Mouse (Mus musculus) heart, embryonic 14.5 days (tissue): ENCODE data around the gene Hist1h2aa. TPM values are rescaled to one million over a fixed set of nuclear protein-coding genes. Genes with fewer than 3 reads are reported as not detected.
A peak's percentile ranks its signal among the peaks of the same experiment; 100 is the strongest.

Experiments
- ATAC-seq: fragments of 200-750 bp; cut with Nextera tagmentation; 2 replicates; pipeline ENCODE4 v1.8.0; 2017; ENCODE audit warnings: low read depth, moderate TSS enrichment; ENCODE audit not compliant: insufficient number of reproducible peaks, insufficient read depth, low FRiP score
- H3K27ac ChIP-seq, 2 experiments: fragments of 200-500 bp in 1 of 2; fragments of 300-500 bp in 1 of 2; sonication (generic) in 1 of 2; replicated peaks in 1 of 2; 2 replicates each; pipeline ENCODE4 v1.5.1; 2012 to 2014; ENCODE audit warnings: low read depth in 2 of 2, low read length in 2 of 2, control low read depth in 1 of 2, mild to moderate bottlenecking in 1 of 2, mixed read lengths in 1 of 2; ENCODE audit not compliant: control insufficient read depth in 1 of 2, insufficient read depth in 1 of 2
- H3K27me3 ChIP-seq: fragments of 300-500 bp; sonication (generic); 2 replicates; pipeline ENCODE4 v1.6.1; 2014; ENCODE audit warnings: mild to moderate bottlenecking, low read length, control low read depth; ENCODE audit not compliant: control insufficient read depth, insufficient read depth
- H3K36me3 ChIP-seq: fragments of 300-500 bp; sonication (generic); 2 replicates; pipeline ENCODE4 v1.6.1; 2014; ENCODE audit warnings: mild to moderate bottlenecking, control low read depth, low read length, mixed read lengths; ENCODE audit not compliant: control insufficient read depth, insufficient read depth
- H3K4me1 ChIP-seq, 2 experiments: fragments of 200-500 bp in 1 of 2; fragments of 300-500 bp in 1 of 2; sonication (generic) in 1 of 2; 2 replicates each; pipeline ENCODE4 v1.6.1; 2012 to 2014; ENCODE audit warnings: low read length in 2 of 2, control low read depth in 1 of 2, mixed read lengths in 1 of 2; ENCODE audit not compliant: control insufficient read depth in 2 of 2, insufficient read depth in 2 of 2
- H3K4me2 ChIP-seq: fragments of 300-500 bp; sonication (generic); 2 replicates; pipeline ENCODE4 v1.6.1; 2014; ENCODE audit warnings: mild to moderate bottlenecking, low read length
- H3K4me3 ChIP-seq, 2 experiments: fragments of 200-500 bp in 1 of 2; fragments of 300-500 bp in 1 of 2; sonication (generic) in 1 of 2; 2 replicates each; pipeline ENCODE4 v1.5.1; 2012 to 2014; ENCODE audit warnings: low read length in 2 of 2, mild to moderate bottlenecking in 2 of 2, control low read depth in 1 of 2, low read depth in 1 of 2, moderate library complexity in 1 of 2; ENCODE audit not compliant: control insufficient read depth in 1 of 2, insufficient read depth in 1 of 2
- H3K9ac ChIP-seq: fragments of 300-500 bp; sonication (generic); 2 replicates; pipeline ENCODE4 v1.6.1; 2014; ENCODE audit warnings: mild to moderate bottlenecking, low read length
- H3K9me3 ChIP-seq: fragments of 300-500 bp; sonication (generic); 2 replicates; pipeline ENCODE4 v1.6.1; 2016; ENCODE audit warnings: low read length, control low read depth; ENCODE audit not compliant: control insufficient read depth
- WGBS: fragments of 180-500 bp; shearing (Covaris S2); extraction: QIAGEN DNeasy Blood & Tissue Kit; methylation state at CpG from one replicate; pipeline ENCODE4 v1.1.7; 2014; 5-methylcytosine and 5-hydroxymethylcytosine counted together
- polyA plus RNA-seq: library from polyadenylated mRNA; unstranded; fragments of >200 nt; fragmentation: Nextera tagmentation; extraction: Ambion mirVana; gene quantifications from 2 replicates; pipeline ENCODE4 v1.2.1, GENCODE M21; 2014

Hist1h2aa gene
- polyA plus RNA-seq, 1 experiment from 2014 or later: not detected

DNA sequence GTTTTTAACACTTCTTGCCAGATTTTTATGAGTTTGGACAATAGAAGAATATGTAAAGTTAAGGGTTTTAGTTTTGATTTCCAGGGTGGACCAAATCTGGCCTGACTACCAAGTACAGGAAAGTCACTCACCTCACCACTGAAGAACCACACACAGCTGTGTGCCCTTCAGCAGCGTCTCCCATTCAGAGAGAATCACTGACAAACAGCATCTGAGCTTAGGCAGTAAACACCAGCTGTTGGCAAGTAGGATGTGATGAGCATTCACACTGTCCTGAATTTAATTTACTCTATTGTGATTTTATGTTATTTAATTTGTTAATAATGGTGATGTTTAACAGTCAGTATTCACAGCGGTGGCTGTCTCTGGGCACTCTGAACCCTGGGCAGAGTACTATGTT, 8.5 kb upstream of the Hist1h2aa start:
- no peak overlapping the region for H3K4me3 ChIP-seq
- no peak overlapping the region for H3K27ac ChIP-seq
- no peaks in the 10 kb centered on the region for H3K27me3 ChIP-seq
- H3K9me3 ChIP-seq: no peaks in the 10 kb centered on the region
- H3K9ac ChIP-seq: no peak overlapping the region
- WGBS: 75% methylated on average over 2 of the region's 2 CpGs
- H3K4me1 ChIP-seq: peaks cover 0 to 6% of the 10 kb centered on the region in 2 experiments; a peak in 1 of 4 replicates
- H3K4me2 ChIP-seq: no peak overlapping the region
- no peaks in the 10 kb centered on the region for H3K36me3 ChIP-seq
- ATAC-seq: no peak

- no peaks in the 10 kb centered on the region for H3K27me3 ChIP-seq
- peak overlapping the region; percentile 2; the same call in 1 of the 2 replicates for H3K4me2 ChIP-seq
- H3K27ac ChIP-seq: no peak overlapping the region
- H3K36me3 ChIP-seq: no peaks in the 10 kb centered on the region
- H3K9ac ChIP-seq: no peak overlapping the region
- ATAC-seq: no peak
- H3K4me3 ChIP-seq: no peak overlapping the region
- 49% methylated on average over 3 of the region's 3 CpGs for WGBS
- no peaks in the 10 kb centered on the region for H3K9me3 ChIP-seq
- peaks cover 0 to 5% of the 10 kb centered on the region in 2 experiments; a peak in 1 of 4 replicates for H3K4me1 ChIP-seq
These were observed 5.6 kb upstream of the Hist1h2aa start for GRCm38 (mm10) chr13:23928637-23929036.

DNA sequence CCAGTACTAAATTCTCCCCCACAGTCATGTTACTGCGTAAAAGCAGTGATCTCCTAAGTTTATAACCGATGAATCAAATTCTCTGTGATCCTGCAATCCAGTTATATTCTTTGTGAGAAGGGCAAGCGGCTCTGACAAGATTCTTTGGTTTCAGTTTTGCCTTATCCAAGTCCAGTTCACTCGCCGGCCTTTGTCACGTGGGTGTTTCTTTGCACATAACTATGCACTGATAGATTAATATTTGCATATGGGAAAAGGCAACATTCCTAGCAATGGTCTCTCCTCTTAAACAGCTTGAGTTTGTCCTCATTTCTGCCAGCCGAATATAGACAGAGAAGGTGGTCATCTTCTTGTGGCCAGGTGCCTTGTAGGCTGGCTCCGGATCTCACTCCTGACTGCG, 3.8 kb upstream of the Hist1h2aa start:
- H3K9ac ChIP-seq: no peak overlapping the region
- no peaks in the 10 kb centered on the region for H3K36me3 ChIP-seq
- H3K4me3 ChIP-seq: no peak overlapping the region
- ATAC-seq: no peak
- no peak overlapping the region for H3K4me2 ChIP-seq
- no peak overlapping the region for H3K27ac ChIP-seq
- no peaks in the 10 kb centered on the region for H3K9me3 ChIP-seq
- no peaks in the 10 kb centered on the region for H3K27me3 ChIP-seq
- peaks cover 0 to 4% of the 10 kb centered on the region in 2 experiments; a peak in 1 of 4 replicates for H3K4me1 ChIP-seq
- 93% methylated on average over 9 of the region's 9 CpGs for WGBS

GRCm38 (mm10) chr13:23930904-23931303, 3.4 kb upstream of the Hist1h2aa start:
- H3K4me3 ChIP-seq: no peak overlapping the region
- no peak overlapping the region for H3K9ac ChIP-seq
- no peaks in the 10 kb centered on the region for H3K27me3 ChIP-seq
- 72% methylated on average over 11 of the region's 11 CpGs for WGBS
- no peaks in the 10 kb centered on the region for H3K9me3 ChIP-seq
- no peaks in the 10 kb centered on the region for H3K36me3 ChIP-seq
- no peak for ATAC-seq
- no peak overlapping the region for H3K27ac ChIP-seq
- peaks cover 0 to 4% of the 10 kb centered on the region in 2 experiments; a peak in 1 of 4 replicates for H3K4me1 ChIP-seq
- no peak overlapping the region for H3K4me2 ChIP-seq

- Histone ChIP-seq H3K27ac (no peak within 1 kb of the TSS), H3K4me1 (no peaks in the 10 kb centered on the region), H3K9ac (no peak within 1 kb of the TSS), H3K9me3 (no peaks in the 10 kb centered on the region), H3K4me3 (no peak within 1 kb of the TSS), H3K36me3 (no peaks in the 10 kb centered on the region), H3K4me2 (no peak within 1 kb of the TSS), H3K27me3 (no peaks in the 10 kb centered on the region)
- 87% methylated on average over 34 of the region's 39 CpGs for WGBS
- no peak for ATAC-seq
These were observed 646 bp upstream of the Hist1h2aa start, which contains the start of gene Hist1h2ba for GRCm38 (mm10) chr13:23933421-23934210. TSS of gene Hist1h2ba (minus strand) at chr13:23934156.

- no peak for ATAC-seq
- no peak overlapping the region for H3K9ac ChIP-seq
- no peaks in the 10 kb centered on the region for H3K9me3 ChIP-seq
- H3K27me3 ChIP-seq: no peaks in the 10 kb centered on the region
- H3K36me3 ChIP-seq: no peaks in the 10 kb centered on the region
- no peaks in the 10 kb centered on the region for H3K4me1 ChIP-seq
- no peak overlapping the region for H3K4me2 ChIP-seq
- WGBS: 90% methylated on average over 1 of the region's 1 CpGs
- no peak overlapping the region for H3K27ac ChIP-seq
- no peak overlapping the region for H3K4me3 ChIP-seq
These were observed 4.4 kb downstream of the Hist1h2aa start for GRCm38 (mm10) chr13:23938699-23939098.

DNA sequence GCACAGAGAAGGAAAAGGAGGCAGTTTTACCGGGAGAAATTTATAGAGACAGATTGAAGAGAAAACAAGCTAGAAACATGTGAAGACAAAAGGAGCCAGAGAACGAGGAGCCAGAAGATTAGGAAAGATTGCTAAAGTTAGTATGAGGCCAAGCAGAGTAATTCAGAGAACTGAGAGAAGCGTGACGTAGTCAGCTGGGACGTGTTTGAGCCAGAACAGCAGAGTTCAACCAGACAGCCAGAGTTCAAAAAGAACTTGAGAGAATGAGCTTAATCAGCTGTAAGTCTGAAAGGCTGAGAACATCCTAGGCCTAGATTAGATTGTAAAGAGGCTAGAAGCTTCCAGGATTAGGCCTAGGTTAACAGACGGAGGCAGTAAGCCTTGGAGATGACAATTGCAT, 6.0 kb downstream of the Hist1h2aa start:
- Histone ChIP-seq H3K9me3 (no peaks in the 10 kb centered on the region), H3K27ac (no peak overlapping the region), H3K36me3 (no peaks in the 10 kb centered on the region), H3K4me1 (no peaks in the 10 kb centered on the region), H3K9ac (no peak overlapping the region), H3K27me3 (no peaks in the 10 kb centered on the region), H3K4me3 (no peak overlapping the region), H3K4me2 (no peak overlapping the region)
- no peak for ATAC-seq
- WGBS: 35% methylated on average over 6 of the region's 6 CpGs
